Comparison of ENCODE assay signal across 14 mouse cellular contexts in genomic region chr5:137285986-137286385, GRCm38 (mm10). TPM values are rescaled to one million over a fixed set of nuclear protein-coding genes. Genes with fewer than 3 reads are reported as not detected.
DNase-seq lines count a peak whose midpoint lies in the region; ATAC-seq and TF ChIP-seq lines count a peak whose summit lies in the region.
"Had no signal": no experiment of that assay in that cellular context is flagged by ENCODE, and none has a peak within 500 bp of the region (broad histone marks: within the 10 kb centered on the region; RNA-seq: fewer than 3 reads in every experiment).

No protein-coding gene starts in this region.

- no peak for ATAC-seq in hindbrain, embryonic 14.5 days (ENCODE audit: low FRiP score)
- ATAC-seq in midbrain, embryonic 14.5 days (ENCODE audit: low FRiP score, low TSS enrichment): no peak

- no peak overlapping the region for H3K4me3 ChIP-seq in hindbrain, embryonic 14.5 days (replicated peaks; ENCODE audit: low read length)
- H3K4me3 ChIP-seq in hindbrain, embryonic 10.5 days: no peak overlapping the region
- H3K4me3 ChIP-seq in MEL (ENCODE audit: control insufficient read depth in 1 of 2, insufficient read depth in 1 of 2, low read depth in 2 of 2, low read length in 2 of 2): no peak overlapping the region
- H3K4me3 ChIP-seq in midbrain, embryonic 14.5 days (replicated peaks; ENCODE audit: low read depth, low read length): no peak overlapping the region
- no peak overlapping the region for H3K4me3 ChIP-seq in thymus, adult 2 months (ENCODE audit: control insufficient read depth, insufficient read depth, low read length)

- H3K9ac ChIP-seq in hindbrain, embryonic 14.5 days: peak overlapping the region; percentile 68
- H3K9ac ChIP-seq in MEL (ENCODE audit: control insufficient read depth, low read depth, low read length, poor library complexity, severe bottlenecking): peak overlapping the region; percentile 42
- H3K9ac ChIP-seq in midbrain, embryonic 14.5 days (replicated peaks; ENCODE audit: low read length): no peak overlapping the region; the same call in 1 of the 2 replicates
- H3K9ac ChIP-seq: forebrain, embryonic 12.5 days; heart, embryonic 15.5 days; limb, embryonic 15.5 days; liver, embryonic 15.5 days had no signal

- no peaks in the 10 kb centered on the region for H3K36me3 ChIP-seq in hindbrain, embryonic 14.5 days (replicated peaks; ENCODE audit: control insufficient read depth, insufficient read depth)
- no peaks in the 10 kb centered on the region for H3K36me3 ChIP-seq in hindbrain, embryonic 10.5 days
- H3K36me3 ChIP-seq in MEL (ENCODE audit: control insufficient read depth in 1 of 2, insufficient read depth in 2 of 2, low read length in 2 of 2): peaks cover 0 to 10% of the 10 kb centered on the region in 2 experiments; a peak in 2 of 4 replicates
- no peaks in the 10 kb centered on the region for H3K36me3 ChIP-seq in midbrain, embryonic 14.5 days (ENCODE audit: control insufficient read depth, insufficient read depth, low read length)
- H3K36me3 ChIP-seq in thymus, adult 2 months (ENCODE audit: control insufficient read depth, insufficient read depth, low read length): no peaks in the 10 kb centered on the region
- H3K36me3 ChIP-seq: forebrain, embryonic 12.5 days; heart, embryonic 15.5 days; limb, embryonic 15.5 days; liver, embryonic 15.5 days had no signal

- H3K27ac ChIP-seq in hindbrain, embryonic 14.5 days: peak overlapping the region; percentile 77
- H3K27ac ChIP-seq in hindbrain, embryonic 10.5 days: no peak overlapping the region
- H3K27ac ChIP-seq in MEL (ENCODE audit: control insufficient read depth, low read depth, low read length): peak overlapping the region; percentile 57
- H3K27ac ChIP-seq in midbrain, embryonic 14.5 days (replicated peaks; ENCODE audit: low read depth, low read length): no peak overlapping the region
- H3K27ac ChIP-seq in thymus, adult 2 months (ENCODE audit: control insufficient read depth, insufficient read depth, low read length): no peak overlapping the region
- H3K27ac ChIP-seq: forebrain, embryonic 12.5 days; heart, embryonic 15.5 days; kidney, postnatal 0 days; limb, embryonic 15.5 days; liver, embryonic 15.5 days had no signal

- peaks cover 7% of the 10 kb centered on the region; the same call in 1 of the 2 replicates for H3K79me2 ChIP-seq in MEL (ENCODE audit: control insufficient read depth, insufficient read depth, low read length, poor library complexity)

- H3K4me1 ChIP-seq in hindbrain, embryonic 14.5 days (replicated peaks; ENCODE audit: control insufficient read depth, insufficient read depth, low read length): peaks cover 23% of the 10 kb centered on the region
- H3K4me1 ChIP-seq in hindbrain, embryonic 10.5 days (replicated peaks): peaks cover 41% of the 10 kb centered on the region
- peaks cover 2 to 16% of the 10 kb centered on the region in 2 experiments; a peak in 3 of 4 replicates for H3K4me1 ChIP-seq in MEL (ENCODE audit: control insufficient read depth in 1 of 2, insufficient read depth in 2 of 2, low read length in 2 of 2)
- peaks cover 12% of the 10 kb centered on the region; the same call in 1 of the 2 replicates for H3K4me1 ChIP-seq in midbrain, embryonic 14.5 days (ENCODE audit: control insufficient read depth, insufficient read depth, low read length)
- peaks cover 21% of the 10 kb centered on the region for H3K4me1 ChIP-seq in thymus, adult 2 months (replicated peaks; ENCODE audit: control insufficient read depth, insufficient read depth, low read length)

- no peak for TF ChIP-seq POLR2A in MEL (IDR thresholded peaks at IDR 0.05; ENCODE audit: control insufficient read depth in 1 of 2, insufficient read depth in 1 of 2, low read depth in 1 of 2, low read length in 2 of 2, poor library complexity in 1 of 2)
- TF ChIP-seq POLR2A in thymus, adult 2 months (IDR thresholded peaks at IDR 0.05; ENCODE audit: control insufficient read depth, extremely low read depth, insufficient read depth, low read length, poor library complexity): no peak

- H3K4me2 ChIP-seq in hindbrain, embryonic 14.5 days (replicated peaks): peak overlapping the region; percentile 97
- H3K4me2 ChIP-seq in midbrain, embryonic 14.5 days (ENCODE audit: low read length): peak overlapping the region; percentile 98

- WGBS in hindbrain, embryonic 14.5 days: 56% methylated on average over 7 of the region's 7 CpGs
- 57% methylated on average over 7 of the region's 7 CpGs for WGBS in hindbrain, embryonic 10.5 days
- 65% methylated on average over 7 of the region's 7 CpGs for WGBS in midbrain, embryonic 14.5 days
- 47% methylated on average over 7 of the region's 7 CpGs for WGBS in thymus, adult 2 months

- no peak for TF ChIP-seq RAD21 in MEL (IDR thresholded peaks at IDR 0.05; ENCODE audit: low read depth, low read length)

- DNase-seq in cerebellum, adult 8-10 months: peak; percentile 21
- no peak for DNase-seq in cerebellum, adult 11 months
- no peak for DNase-seq in hindbrain, embryonic 14.5 days (ENCODE audit: low spot score)
- DNase-seq in hindbrain, embryonic 10.5 days (ENCODE audit: low spot score): no peak
- DNase-seq in MEL (ENCODE audit: low read depth, low spot score): peak; percentile 51
- no peak for DNase-seq in midbrain, embryonic 14.5 days
- DNase-seq in thymus, adult 2 months: no peak
- no peak for DNase-seq in gastrocnemius, postnatal 4 days (ENCODE audit: low spot score in 2 of 2)

- no peak for TF ChIP-seq EP300 in MEL (IDR thresholded peaks at IDR 0.05; ENCODE audit: low read depth in 1 of 2, low read length in 2 of 2)

- peaks cover 28% of the 10 kb centered on the region for H3K27me3 ChIP-seq in hindbrain, embryonic 14.5 days (ENCODE audit: control insufficient read depth, insufficient read depth, low read length)
- peaks cover 42% of the 10 kb centered on the region for H3K27me3 ChIP-seq in hindbrain, embryonic 10.5 days (ENCODE audit: insufficient read depth, poor library complexity, severe bottlenecking)
- H3K27me3 ChIP-seq in MEL (ENCODE audit: control insufficient read depth in 1 of 2, insufficient read depth in 2 of 2, low read length in 2 of 2): no peaks in the 10 kb centered on the region
- peaks cover 19% of the 10 kb centered on the region for H3K27me3 ChIP-seq in midbrain, embryonic 14.5 days (ENCODE audit: control insufficient read depth, insufficient read depth, low read length)
- peaks cover 18% of the 10 kb centered on the region; the same call in 1 of the 2 replicates for H3K27me3 ChIP-seq in thymus, adult 2 months (ENCODE audit: control insufficient read depth, insufficient read depth, low read length)

- TF ChIP-seq CTCF in MEL (IDR thresholded peaks at IDR 0.05 in 2 of 3, conservative IDR thresholded peaks at IDR 0.05 in 1 of 3; ENCODE audit: control insufficient read depth in 1 of 3, insufficient read depth in 1 of 3, low read depth in 2 of 3, low read length in 3 of 3, poor library complexity in 1 of 3, severe bottlenecking in 1 of 3): no peak
- TF ChIP-seq CTCF in thymus, adult 2 months (IDR thresholded peaks at IDR 0.05; ENCODE audit: borderline replicate concordance, control insufficient read depth, extremely low read depth, insufficient read depth, low read length, poor library complexity): no peak

- no peaks in the 10 kb centered on the region for H3K9me3 ChIP-seq in hindbrain, embryonic 14.5 days (ENCODE audit: control insufficient read depth, low read length)
- H3K9me3 ChIP-seq in hindbrain, embryonic 10.5 days: no peaks in the 10 kb centered on the region
- no peaks in the 10 kb centered on the region for H3K9me3 ChIP-seq in MEL (replicated peaks; ENCODE audit: insufficient read depth, low read length)
- H3K9me3 ChIP-seq in midbrain, embryonic 14.5 days (ENCODE audit: control insufficient read depth, low read length): no peaks in the 10 kb centered on the region
- H3K9me3 ChIP-seq: forebrain, embryonic 12.5 days; G1E; heart, embryonic 15.5 days; limb, embryonic 15.5 days; liver, embryonic 15.5 days had no signal

RNA-seq across cellular contexts. Expression of gene Ache, which starts 1.3 kb away (rescaled TPM):
- polyA plus RNA-seq in hindbrain, embryonic 14.5 days (2014; fragmentation: Nextera tagmentation; extraction: Ambion mirVana): 56.7 and 68.4 TPM in 2 replicates
- polyA plus RNA-seq in hindbrain, embryonic 10.5 days (2016; fragmentation: Nextera tagmentation; extraction: Ambion mirVana): 5.9 and 7.1 TPM in 2 replicates
- 3.4 and 7.0 TPM in 2 replicates for total RNA-seq in MEL (2012; rRNA removed)
- polyA plus RNA-seq in MEL (2012; ENCODE audit: insufficient read depth in 1 of 2, insufficient read length in 2 of 2, low read depth in 1 of 2, low replicate concordance in 2 of 2, missing spikeins in 1 of 2): 10 to 100 TPM in 1 of 2 experiments, not detected in 1; 16.8 TPM
- polyA plus RNA-seq in midbrain, embryonic 14.5 days (2014; fragmentation: Nextera tagmentation; extraction: Ambion mirVana): 22.2 and 35.7 TPM in 2 replicates
- polyA plus RNA-seq in thymus, adult 2 months (2012; rRNA removed): 90.2 and 97.1 TPM in 2 replicates
- total RNA-seq in gastrocnemius, postnatal 4 days (2021): 10 to 100 TPM; 68.5 to 78.9 TPM

RNA-seq across cellular contexts. Expression of gene Ufsp1, which starts 8.4 kb away (rescaled TPM):
- 22.3 and 22.6 TPM in 2 replicates for polyA plus RNA-seq in hindbrain, embryonic 14.5 days (2014; fragmentation: Nextera tagmentation; extraction: Ambion mirVana)
- 10.6 and 12.2 TPM in 2 replicates for polyA plus RNA-seq in hindbrain, embryonic 10.5 days (2016; fragmentation: Nextera tagmentation; extraction: Ambion mirVana)
- total RNA-seq in MEL (2012; rRNA removed): 4.7 and 6.9 TPM in 2 replicates
- polyA plus RNA-seq in MEL (2012; ENCODE audit: insufficient read depth in 1 of 2, insufficient read length in 2 of 2, low read depth in 1 of 2, low replicate concordance in 2 of 2, missing spikeins in 1 of 2): 10 to 100 TPM in 1 of 2 experiments, not detected in 1; 16.1 TPM
- 13.7 and 18.3 TPM in 2 replicates for polyA plus RNA-seq in midbrain, embryonic 14.5 days (2014; fragmentation: Nextera tagmentation; extraction: Ambion mirVana)
- polyA plus RNA-seq in thymus, adult 2 months (2012; rRNA removed): 41.1 and 44.1 TPM in 2 replicates
- 10 to 100 TPM; 47.7 to 51.2 TPM for total RNA-seq in gastrocnemius, postnatal 4 days (2021)

RNA-seq across cellular contexts. Expression of gene Srrt, which starts 21.5 kb away (rescaled TPM):
- 75.0 and 81.0 TPM in 2 replicates for polyA plus RNA-seq in hindbrain, embryonic 14.5 days (2014; fragmentation: Nextera tagmentation; extraction: Ambion mirVana)
- polyA plus RNA-seq in hindbrain, embryonic 10.5 days (2016; fragmentation: Nextera tagmentation; extraction: Ambion mirVana): 175 and 186 TPM in 2 replicates
- total RNA-seq in MEL (2012; rRNA removed): 235 and 291 TPM in 2 replicates
- polyA plus RNA-seq in MEL (2012; ENCODE audit: insufficient read depth in 1 of 2, insufficient read length in 2 of 2, low read depth in 1 of 2, low replicate concordance in 2 of 2, missing spikeins in 1 of 2): 100 to 1,000 TPM in 1 of 2 experiments, not detected in 1; 454 TPM
- polyA plus RNA-seq in midbrain, embryonic 14.5 days (2014; fragmentation: Nextera tagmentation; extraction: Ambion mirVana): 82.0 and 95.9 TPM in 2 replicates
- polyA plus RNA-seq in thymus, adult 2 months (2012; rRNA removed): 432 and 434 TPM in 2 replicates
- total RNA-seq in gastrocnemius, postnatal 4 days (2021): 100 to 1,000 TPM; 113 to 138 TPM

RNA-seq across cellular contexts. Expression of gene Trip6, which starts 28.2 kb away (rescaled TPM):
- 11.1 and 12.2 TPM in 2 replicates for polyA plus RNA-seq in hindbrain, embryonic 14.5 days (2014; fragmentation: Nextera tagmentation; extraction: Ambion mirVana)
- polyA plus RNA-seq in hindbrain, embryonic 10.5 days (2016; fragmentation: Nextera tagmentation; extraction: Ambion mirVana): 53.9 and 57.2 TPM in 2 replicates
- 0.46 and 0.58 TPM in 2 replicates for total RNA-seq in MEL (2012; rRNA removed)
- 1 to 10 TPM in 1 of 2 experiments, not detected in 1; 2.1 TPM for polyA plus RNA-seq in MEL (2012; ENCODE audit: insufficient read depth in 1 of 2, insufficient read length in 2 of 2, low read depth in 1 of 2, low replicate concordance in 2 of 2, missing spikeins in 1 of 2)
- polyA plus RNA-seq in midbrain, embryonic 14.5 days (2014; fragmentation: Nextera tagmentation; extraction: Ambion mirVana): 12.0 and 12.9 TPM in 2 replicates
- 25.0 and 28.0 TPM in 2 replicates for polyA plus RNA-seq in thymus, adult 2 months (2012; rRNA removed)
- 10 to 100 TPM; 31.2 to 31.9 TPM for total RNA-seq in gastrocnemius, postnatal 4 days (2021)

RNA-seq across cellular contexts. Expression of gene Slc12a9, which starts 47.4 kb away (rescaled TPM):
- polyA plus RNA-seq in hindbrain, embryonic 14.5 days (2014; fragmentation: Nextera tagmentation; extraction: Ambion mirVana): 14.9 and 17.6 TPM in 2 replicates
- 14.2 and 17.2 TPM in 2 replicates for polyA plus RNA-seq in hindbrain, embryonic 10.5 days (2016; fragmentation: Nextera tagmentation; extraction: Ambion mirVana)
- total RNA-seq in MEL (2012; rRNA removed): 7.1 and 8.8 TPM in 2 replicates
- 10 to 100 TPM in 1 of 2 experiments, not detected in 1; 12.1 TPM for polyA plus RNA-seq in MEL (2012; ENCODE audit: insufficient read depth in 1 of 2, insufficient read length in 2 of 2, low read depth in 1 of 2, low replicate concordance in 2 of 2, missing spikeins in 1 of 2)
- 17.1 and 18.6 TPM in 2 replicates for polyA plus RNA-seq in midbrain, embryonic 14.5 days (2014; fragmentation: Nextera tagmentation; extraction: Ambion mirVana)
- polyA plus RNA-seq in thymus, adult 2 months (2012; rRNA removed): 37.4 and 39.2 TPM in 2 replicates
- total RNA-seq in gastrocnemius, postnatal 4 days (2021): 10 to 100 TPM in 1 of 2 experiments, 1 to 10 TPM in 1; 8.2 to 10.3 TPM

Comparison
In these comparisons a context has a peak if more than half of its experiments do, and no peak if none do; other contexts are left out.
1. DNase-seq: peak in cerebellum, adult 8-10 months (single experiment) and MEL (single experiment); none in cerebellum, adult 11 months (single experiment), hindbrain, embryonic 14.5 days (single experiment), hindbrain, embryonic 10.5 days (single experiment), midbrain, embryonic 14.5 days (single experiment), thymus, adult 2 months (single experiment) and gastrocnemius, postnatal 4 days (0 of 2).
2. H3K27ac ChIP-seq: peak in hindbrain, embryonic 14.5 days (single experiment) and MEL (single experiment); none in hindbrain, embryonic 10.5 days (single experiment), midbrain, embryonic 14.5 days (single experiment) and thymus, adult 2 months (single experiment).